Mouse (Mus musculus) C2C12 (cell line): ENCODE measurements around the gene Kctd11.

ENCODE experiments used
- CEBPB ChIP-seq: IDR thresholded peaks from one replicate; pipeline ENCODE4 v1.6.1; 2011; ENCODE audit warnings: low read depth, mild to moderate bottlenecking, control low read depth, moderate library complexity
- CTCF ChIP-seq: IDR thresholded peaks from one replicate; pipeline ENCODE4 v1.5.1; 2011; ENCODE audit not compliant: control insufficient read depth, insufficient read depth, insufficient read length
- MAX ChIP-seq: IDR thresholded peaks from one replicate; pipeline ENCODE4 v1.6.1; 2011; ENCODE audit warnings: mild to moderate bottlenecking, control low read depth
- USF1 ChIP-seq: IDR thresholded peaks from one replicate; pipeline ENCODE4 v1.6.1; 2011; ENCODE audit warnings: low read depth, mild to moderate bottlenecking, control low read depth, moderate library complexity

GRCm38 (mm10) chr11:69922012-69922756 lies 41.0 kb upstream of the Kctd11 start:
- TF ChIP-seq MAX (no peak), CEBPB (no peak), CTCF (no peak), USF1 (no peak)
